ENCODE assay signal across 8 mouse cellular contexts in the genomic region with DNA sequence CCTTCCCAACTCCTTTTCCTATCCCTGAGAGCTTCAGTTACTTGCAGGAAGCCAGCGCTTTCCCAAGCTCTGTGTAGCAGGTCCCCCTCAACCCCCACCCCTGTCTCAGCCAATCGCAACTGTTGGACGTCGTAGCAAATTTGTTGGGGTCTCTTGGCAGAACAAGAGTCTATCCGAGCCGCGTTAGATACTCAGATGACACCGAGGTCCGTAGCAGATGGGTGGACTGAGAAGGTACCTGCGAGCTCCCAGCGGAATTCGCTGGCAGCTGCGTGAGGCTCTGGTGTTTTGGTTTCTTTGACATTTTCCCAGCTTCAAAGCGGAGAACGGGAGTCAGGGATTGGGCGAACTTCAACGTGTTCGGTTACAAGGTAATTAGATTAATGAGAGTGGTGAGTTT. TPM values are rescaled to one million over a fixed set of nuclear protein-coding genes. Genes with fewer than 3 reads are reported as not detected.
A peak's percentile ranks its signal among the peaks of the same experiment; 100 is the strongest.
DNase-seq lines count a peak whose midpoint lies in the region; ATAC-seq and TF ChIP-seq lines count a peak whose summit lies in the region.

No protein-coding gene starts in this region.

- peak overlapping the region; percentile 87 for H3ac ChIP-seq in myocyte (ENCODE audit: control insufficient read depth, insufficient read length)

- H3K79me2 ChIP-seq in myocyte (ENCODE audit: control insufficient read depth, insufficient read depth): peaks cover 41% of the 10 kb centered on the region

- peak overlapping the region; percentile 93 for H3K4me2 ChIP-seq in hindbrain, embryonic 16.5 days (ENCODE audit: low read length)
- peak overlapping the region; percentile 99 for H3K4me2 ChIP-seq in myocyte (ENCODE audit: low read depth)

- peak overlapping the region; percentile 63 for H3K9ac ChIP-seq in hindbrain, embryonic 16.5 days (ENCODE audit: low read depth, low read length)

- H3K27ac ChIP-seq in hindbrain, embryonic 16.5 days (ENCODE audit: low read depth, low read length): peak overlapping the region; percentile 79

- peak; percentile 46 for ATAC-seq in hindbrain, embryonic 16.5 days

- no peaks in the 10 kb centered on the region for H3K36me3 ChIP-seq in hindbrain, embryonic 16.5 days (ENCODE audit: control insufficient read depth, insufficient read depth, low read length)
- no peaks in the 10 kb centered on the region for H3K36me3 ChIP-seq in myocyte (ENCODE audit: control insufficient read depth, insufficient read depth)

- under 1% methylated on average over 18 of the region's 18 CpGs for WGBS in hindbrain, embryonic 16.5 days

- H3K9me3 ChIP-seq in hindbrain, embryonic 16.5 days (ENCODE audit: control insufficient read depth, low read length): no peaks in the 10 kb centered on the region

- TF ChIP-seq POLR2A in myocyte (IDR thresholded peaks at IDR 0.05; ENCODE audit: insufficient read length, low read depth): no peak

- peak overlapping the region; percentile 98 for H3K4me3 ChIP-seq in hindbrain, embryonic 16.5 days (ENCODE audit: low read length)
- H3K4me3 ChIP-seq in myocyte: peak overlapping the region; percentile 77

- peak; percentile 59 for DNase-seq in embryo, embryonic 10 days (ENCODE audit: low spot score)
- DNase-seq in embryo, embryonic 10.5 days (ENCODE audit: low spot score): no peak
- DNase-seq in right cerebral cortex, adult 2 months (ENCODE audit: low spot score in 2 of 2): peak; percentile 32 to 44
- DNase-seq in right cerebral cortex, postnatal 14 days: no peak
- DNase-seq in thymus, postnatal 0 days (ENCODE audit: low spot score): no peak
- no peak for DNase-seq in MN1 (ENCODE audit: low spot score)

- peaks cover 26% of the 10 kb centered on the region for H3K4me1 ChIP-seq in hindbrain, embryonic 16.5 days (ENCODE audit: control insufficient read depth, insufficient read depth, low read depth, low read length)

- no peaks in the 10 kb centered on the region for H3K27me3 ChIP-seq in hindbrain, embryonic 16.5 days (replicated peaks; ENCODE audit: control insufficient read depth, insufficient read depth, low read length)
- H3K27me3 ChIP-seq in myocyte (ENCODE audit: control insufficient read depth, insufficient read depth, insufficient read length): no peaks in the 10 kb centered on the region

TF ChIP-seq in myocyte, 11 proteins besides CTCF, POLR2A, EP300 and RAD21:
- no peak for TF ChIP-seq SRF (IDR thresholded peaks at IDR 0.05; ENCODE audit: control insufficient read depth, insufficient read length, low read depth)
- no peak for TF ChIP-seq REST (IDR thresholded peaks at IDR 0.05; ENCODE audit: insufficient read depth, insufficient read length)
- no peak for TF ChIP-seq MYOD1 (IDR thresholded peaks at IDR 0.05; ENCODE audit: control insufficient read depth in 1 of 3, insufficient read length in 2 of 3, low read depth in 2 of 3)
- TF ChIP-seq POLR2AphosphoS2 (IDR thresholded peaks at IDR 0.05; ENCODE audit: insufficient read length, low read depth): no peak
- no peak for TF ChIP-seq MYOG (IDR thresholded peaks at IDR 0.05; ENCODE audit: control insufficient read depth in 1 of 3, insufficient read depth in 1 of 3, insufficient read length in 2 of 3, low read depth in 2 of 3)
- no peak for TF ChIP-seq E2F4 (IDR thresholded peaks at IDR 0.05; ENCODE audit: insufficient read depth)
- no peak for TF ChIP-seq MAX (IDR thresholded peaks at IDR 0.05; ENCODE audit: low read depth)
- TF ChIP-seq USF1 (IDR thresholded peaks at IDR 0.05; ENCODE audit: low read depth): no peak

RNA-seq across cellular contexts. Expression of a gene that starts 3.9 kb away (rescaled TPM):
- polyA plus RNA-seq in hindbrain, embryonic 16.5 days (2015; fragmentation: Nextera tagmentation; extraction: Ambion mirVana): 50.8 and 58.5 TPM in 2 replicates
- polyA plus RNA-seq in myocyte (2012; fragmentation: generic; extraction: Trizol): 13.8 TPM
- polyA plus RNA-seq in thymus, postnatal 0 days (2015; fragmentation: Nextera tagmentation; extraction: Ambion mirVana): 3.5 and 4.2 TPM in 2 replicates

Comparison
In these comparisons a context has a peak if more than half of its experiments do, and no peak if none do; other contexts are left out.
1. DNase-seq: peak in embryo, embryonic 10 days (single experiment) and right cerebral cortex, adult 2 months (2 of 2); none in embryo, embryonic 10.5 days (single experiment), right cerebral cortex, postnatal 14 days (single experiment), thymus, postnatal 0 days (single experiment) and MN1 (single experiment).